Mouse (Mus musculus) natural killer cell, adult 2 months (primary cell): ENCODE measurements around the gene Dapk2.
"Not testable (repeated sequence)": the region's sequence is repeated elsewhere in the genome, so short reads cannot be mapped to it uniquely, and the experiment has no call there.

Source experiments
- DNase-seq, 2 experiments: peaks; one replicate each; pipeline ENCODE4 v3.0.0; 2022; ENCODE audit warnings: low spot score in 2 of 2

Dapk2 gene

GRCm38 (mm10) chr9:66274657-66275056, 116.6 kb downstream of the Dapk2 start:
- no peak for DNase-seq

DNA sequence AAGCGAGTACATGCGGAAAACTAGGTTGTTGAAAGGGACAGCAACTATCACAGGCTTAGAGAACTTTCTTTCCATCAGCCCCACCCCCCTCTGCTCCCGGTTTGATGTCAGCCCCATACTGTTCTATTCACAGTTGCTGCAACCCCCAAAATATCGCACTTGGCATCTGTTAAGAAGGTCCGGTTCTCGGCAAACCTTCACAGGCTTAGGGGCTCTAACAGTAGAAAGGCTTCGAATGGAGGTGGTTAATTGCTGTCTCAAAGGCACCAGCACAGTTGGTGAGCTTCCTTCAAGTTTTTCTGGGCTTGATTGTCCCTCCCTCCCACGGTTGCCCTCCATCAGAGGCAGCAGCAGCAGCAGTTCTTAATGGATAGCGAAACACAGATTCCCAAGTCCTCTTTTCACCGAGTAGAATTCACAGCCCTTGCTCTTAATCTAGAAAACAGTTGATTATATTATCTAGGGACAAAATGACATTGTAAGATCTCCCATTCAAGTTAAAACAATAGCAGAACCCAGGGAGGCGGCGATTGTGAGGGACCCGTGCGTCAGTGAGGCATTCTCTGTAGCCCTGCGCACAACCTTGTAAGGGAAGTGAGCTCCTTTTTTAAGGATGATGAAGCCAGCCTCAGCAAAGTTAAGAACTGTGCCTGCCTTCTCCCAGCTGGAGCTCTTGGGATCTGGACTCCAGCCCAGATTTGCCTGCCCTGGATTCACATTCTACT, 117.4 kb downstream of the Dapk2 start:
- no peak for DNase-seq

DNA sequence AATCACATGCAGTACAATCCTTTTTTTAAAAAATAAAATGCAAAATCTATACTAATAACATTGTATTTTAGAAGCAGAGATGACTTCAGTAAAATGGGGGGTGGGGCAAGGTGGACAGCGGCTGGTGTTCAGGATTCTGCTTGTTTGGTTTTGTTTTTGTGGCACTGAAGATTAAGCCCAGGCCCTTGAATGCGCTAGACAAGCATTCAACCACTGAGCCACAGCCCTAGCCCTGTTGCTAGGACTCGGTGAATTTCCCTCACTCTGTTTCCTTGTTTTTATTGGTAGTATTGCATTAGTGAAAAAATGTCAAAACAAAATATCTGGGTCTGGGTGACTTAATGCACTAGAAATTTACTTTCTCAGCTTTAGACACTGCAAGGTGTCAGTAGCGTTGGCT, 118.0 kb downstream of the Dapk2 start:
- DNase-seq, result no peak

DNA sequence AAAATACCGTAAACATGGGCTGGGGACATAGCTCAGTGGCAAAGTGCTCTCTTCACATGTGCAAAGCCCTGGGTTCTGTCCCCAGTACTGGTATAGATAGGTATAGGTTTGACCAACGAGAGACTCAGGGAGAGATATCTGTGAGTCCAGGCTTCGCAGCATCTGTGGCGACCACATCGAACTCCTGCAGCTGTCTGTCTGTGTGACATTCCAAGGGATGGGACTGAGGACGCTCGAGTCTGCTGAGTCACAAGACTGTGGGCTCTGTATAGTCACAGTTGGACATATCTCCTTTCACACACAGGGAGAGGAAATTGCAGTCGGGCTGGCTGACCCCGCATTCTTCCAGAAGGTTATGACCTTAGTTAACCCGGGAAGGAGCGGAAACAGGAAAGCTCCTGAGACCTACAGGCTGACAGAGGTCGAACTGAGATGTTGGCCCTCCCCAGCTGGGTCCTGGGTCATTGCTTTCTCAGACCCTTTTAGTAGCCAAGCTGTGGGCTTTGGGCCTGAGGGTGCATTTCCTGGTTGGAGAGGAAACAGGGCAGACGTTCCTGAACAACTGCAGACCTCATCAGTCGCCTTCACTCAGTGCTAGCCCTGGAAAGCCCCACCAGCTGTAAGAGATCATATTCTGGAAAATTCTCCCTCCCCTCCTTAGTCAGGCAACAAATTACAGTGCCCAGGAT, 118.8 kb downstream of the Dapk2 start:
- no peak for DNase-seq

DNA sequence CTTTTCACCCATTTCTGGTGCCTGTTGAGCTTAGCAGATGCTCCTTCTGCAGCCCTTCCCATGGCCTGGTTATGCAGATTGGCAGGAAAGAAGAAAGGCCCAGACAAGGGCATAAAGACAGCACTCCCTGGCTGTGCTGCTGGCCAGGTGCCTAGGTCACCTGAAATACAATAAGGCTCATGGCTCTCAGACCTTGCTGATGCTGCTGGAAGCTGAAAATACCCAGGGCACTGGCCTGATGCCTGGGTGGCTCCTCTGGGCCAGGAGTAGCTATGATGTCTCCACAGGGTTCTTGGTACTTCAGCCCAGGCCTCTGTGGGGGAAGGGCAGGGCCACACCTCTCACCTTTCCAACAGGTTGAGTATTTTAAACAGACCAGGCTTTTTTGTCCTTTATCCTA, 121.6 kb downstream of the Dapk2 start:
- DNase-seq, result no peak

DNA sequence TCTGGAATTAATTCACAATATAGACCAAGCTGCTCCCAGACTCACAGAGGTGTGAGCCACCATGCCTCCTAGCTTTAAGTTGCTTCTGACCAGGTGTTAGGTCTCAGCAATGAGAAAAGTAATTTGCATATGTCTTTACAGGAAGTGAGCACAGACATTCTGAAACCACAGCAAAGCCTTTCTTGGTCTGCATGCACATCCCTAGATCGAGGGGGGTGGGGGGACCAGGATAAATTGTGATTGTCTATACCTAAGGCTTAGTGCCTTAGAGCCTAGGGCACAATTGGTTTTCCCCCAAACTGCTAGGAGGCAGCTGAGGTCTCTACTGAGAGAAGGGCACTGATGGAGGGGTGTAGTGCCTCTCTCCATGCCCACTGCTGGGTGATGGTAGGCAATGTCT, 122.5 kb downstream of the Dapk2 start:
- peak; percentile 79 to 82 for DNase-seq

GRCm38 (mm10) chr9:66281501-66281951, 123.5 kb downstream of the Dapk2 start:
- peak; percentile 88 to 90 for DNase-seq

- DNase-seq, result no peak
These were observed 124.6 kb downstream of the Dapk2 start for GRCm38 (mm10) chr9:66282582-66282981.

GRCm38 (mm10) chr9:66283565-66284203, 125.7 kb downstream of the Dapk2 start:
- DNase-seq, result peak; percentile 63 to 74

GRCm38 (mm10) chr9:66285241-66285640, 127.2 kb downstream of the Dapk2 start:
- not testable (repeated sequence) for DNase-seq

DNA sequence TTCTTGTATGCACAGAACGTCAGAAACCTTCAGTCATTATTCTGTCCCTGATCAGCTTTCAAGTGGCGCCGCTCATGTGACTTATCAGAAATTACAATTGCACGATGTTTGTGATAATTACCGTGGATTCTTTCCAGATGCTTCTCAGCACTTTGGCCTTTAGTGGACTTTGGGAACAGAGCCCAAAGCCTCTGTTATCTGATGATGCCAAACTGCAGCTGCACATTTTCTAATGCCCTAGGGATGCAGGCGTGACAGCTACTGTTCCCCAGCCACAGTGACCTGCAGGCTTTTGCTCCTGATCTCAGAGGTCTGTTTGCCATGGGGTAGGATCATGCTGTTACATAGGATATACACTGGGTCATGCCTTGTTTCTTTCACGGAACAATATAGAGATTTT, 127.9 kb downstream of the Dapk2 start:
- no peak for DNase-seq

DNA sequence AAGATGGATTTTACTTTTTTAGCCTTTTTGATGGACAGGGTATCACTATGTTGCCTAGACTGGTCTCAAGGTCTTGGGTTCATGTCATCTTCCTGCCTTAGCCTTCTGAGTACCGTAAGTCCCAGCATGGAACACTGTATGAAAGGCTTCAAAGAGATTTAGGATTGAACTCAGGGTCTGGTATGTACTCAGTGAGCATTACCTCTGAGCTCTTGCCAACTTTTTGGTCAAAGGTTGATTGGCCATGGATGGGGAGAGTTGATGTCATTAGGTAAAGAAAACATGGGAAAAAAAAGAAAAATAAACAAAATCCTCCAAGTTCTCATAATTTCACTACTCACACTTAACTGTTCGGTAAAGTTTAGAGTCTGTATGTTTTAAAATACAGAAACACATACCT, 132.7 kb downstream of the Dapk2 start:
- DNase-seq, result no peak

DNA sequence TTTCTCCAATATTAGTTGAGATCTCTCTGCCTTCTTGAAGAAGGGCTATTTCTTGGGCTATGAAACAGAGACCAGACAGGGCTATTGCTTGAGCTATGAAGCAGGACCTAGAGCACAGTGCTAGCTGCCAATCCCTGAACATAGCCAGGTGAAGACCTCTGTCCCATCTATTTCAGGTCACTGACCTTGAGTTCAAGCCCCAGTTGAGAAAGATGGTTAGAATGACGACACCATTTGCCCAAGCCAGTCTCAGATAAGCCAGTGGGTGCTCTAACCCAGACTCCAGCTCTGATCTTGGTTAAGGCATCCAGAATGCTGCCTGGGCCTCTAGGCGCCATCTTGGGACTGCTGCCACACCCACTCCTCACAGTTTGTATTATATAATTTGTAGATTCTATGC, 135.3 kb downstream of the Dapk2 start:
- DNase-seq, result no peak

DNA sequence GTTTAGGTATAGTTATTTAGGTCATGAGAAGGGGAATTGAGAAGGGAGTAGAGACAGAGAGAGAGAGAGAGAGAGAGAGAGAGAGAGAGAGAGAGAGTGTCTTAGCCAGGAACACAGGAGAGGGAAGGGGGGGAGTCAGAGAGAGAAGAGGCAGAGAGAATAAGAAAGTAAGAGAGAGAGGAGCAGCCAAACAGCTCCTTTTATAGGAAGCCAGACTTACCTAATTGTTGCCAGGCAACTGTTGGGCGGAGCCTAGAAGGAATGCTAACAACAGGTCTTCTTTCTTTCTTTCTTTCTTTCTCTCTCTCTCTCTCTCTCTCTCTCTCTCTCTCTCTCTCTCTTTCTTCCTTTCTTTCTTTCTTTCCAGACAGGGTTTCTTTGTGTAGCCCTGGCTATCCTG, 136.2 kb downstream of the Dapk2 start:
- DNase-seq, result no peak

DNA sequence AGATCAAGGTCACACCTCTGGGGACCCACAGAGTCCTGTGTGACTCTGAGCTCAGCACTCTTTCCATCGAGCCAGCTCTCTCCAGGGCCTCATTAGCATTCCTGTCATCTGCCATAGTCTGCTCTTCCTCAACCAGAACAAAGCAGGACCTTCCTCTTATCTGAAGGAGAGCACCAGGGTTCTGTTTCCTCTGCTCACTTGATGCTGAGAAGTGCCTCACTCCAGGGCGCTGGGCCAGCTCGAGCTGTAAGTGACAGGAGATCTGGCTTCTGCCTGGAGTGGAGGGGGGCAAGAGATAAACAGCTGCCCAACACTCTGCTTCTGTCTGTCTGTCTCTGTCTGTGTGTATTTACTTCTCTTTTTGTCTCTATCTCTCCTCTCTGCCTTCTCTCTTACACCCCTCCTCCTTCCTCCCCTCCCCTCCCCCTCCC, 137.0 kb downstream of the Dapk2 start:
- DNase-seq, result no peak

DNA sequence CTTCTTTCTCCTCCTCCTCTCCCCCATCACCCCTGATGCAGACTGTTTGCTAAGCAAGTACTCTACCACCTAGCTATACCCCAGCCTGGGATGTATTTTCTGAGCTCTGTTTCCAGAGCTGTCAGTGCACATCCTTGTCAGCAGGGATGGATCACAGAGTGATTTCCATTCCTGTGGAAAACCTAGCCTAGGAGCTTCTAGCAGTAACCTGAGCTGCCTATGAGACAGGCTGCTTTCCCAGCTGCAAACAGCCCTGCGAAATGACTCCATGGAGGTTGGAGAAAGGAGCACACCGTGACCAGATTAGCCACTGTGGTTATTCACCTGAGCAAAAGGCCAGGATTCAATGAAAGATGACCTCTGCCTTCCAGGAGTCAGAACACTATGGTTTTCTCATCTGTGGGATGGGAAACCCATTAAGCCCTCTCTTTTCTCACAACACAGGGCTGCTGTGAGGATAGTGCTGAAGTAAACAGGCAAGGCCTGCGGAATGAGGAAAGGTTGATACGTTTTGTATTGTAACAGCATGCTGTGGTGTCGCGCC, 137.6 kb downstream of the Dapk2 start:
- no peak for DNase-seq

DNA sequence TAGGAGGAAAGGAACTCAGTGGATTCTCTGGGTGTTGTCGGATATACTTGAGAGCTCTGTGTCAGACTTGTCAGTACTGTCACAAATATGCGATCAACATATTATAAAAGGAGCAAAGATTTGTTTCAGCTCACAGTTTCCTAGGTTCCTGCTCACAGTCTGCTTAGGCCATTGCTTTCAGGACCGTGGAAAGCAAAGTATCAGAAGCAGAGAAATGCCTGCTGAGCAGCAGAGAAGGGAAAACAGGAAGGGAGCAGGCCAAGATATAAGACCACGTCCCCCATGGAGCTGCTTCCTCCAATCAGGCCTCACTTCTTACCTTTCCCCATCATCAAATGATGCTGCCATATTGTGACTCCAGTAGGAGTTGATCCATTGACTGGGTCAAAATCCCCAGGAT, 140.8 kb downstream of the Dapk2 start:
- no peak for DNase-seq

DNA sequence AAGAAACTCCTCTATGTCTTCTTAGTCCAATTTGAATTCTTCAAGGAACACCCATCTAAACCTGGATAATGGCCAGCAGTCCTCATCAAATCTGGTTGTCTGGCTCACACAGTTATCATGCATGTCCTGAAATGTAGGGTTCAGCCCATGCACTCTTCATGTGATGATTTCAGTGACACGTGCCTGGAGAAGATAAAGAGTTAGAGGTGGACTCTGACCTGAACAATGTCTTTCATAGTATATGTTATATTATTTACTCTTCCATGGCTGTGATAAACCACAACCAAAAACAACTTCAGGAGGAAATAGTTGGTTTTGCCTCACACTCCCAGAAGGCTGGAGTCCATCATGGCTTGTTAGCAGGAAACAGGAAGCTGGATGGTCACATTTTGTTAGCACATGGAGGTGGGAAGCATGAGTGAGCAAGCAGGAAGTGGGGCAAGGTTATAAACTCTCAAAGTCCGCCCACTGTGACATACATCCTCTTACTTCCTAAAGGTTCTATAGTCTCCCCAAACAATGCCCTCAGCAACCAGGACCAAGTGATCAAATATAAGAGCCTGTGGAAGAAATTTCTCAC, 142.5 kb downstream of the Dapk2 start:
- no peak for DNase-seq

DNA sequence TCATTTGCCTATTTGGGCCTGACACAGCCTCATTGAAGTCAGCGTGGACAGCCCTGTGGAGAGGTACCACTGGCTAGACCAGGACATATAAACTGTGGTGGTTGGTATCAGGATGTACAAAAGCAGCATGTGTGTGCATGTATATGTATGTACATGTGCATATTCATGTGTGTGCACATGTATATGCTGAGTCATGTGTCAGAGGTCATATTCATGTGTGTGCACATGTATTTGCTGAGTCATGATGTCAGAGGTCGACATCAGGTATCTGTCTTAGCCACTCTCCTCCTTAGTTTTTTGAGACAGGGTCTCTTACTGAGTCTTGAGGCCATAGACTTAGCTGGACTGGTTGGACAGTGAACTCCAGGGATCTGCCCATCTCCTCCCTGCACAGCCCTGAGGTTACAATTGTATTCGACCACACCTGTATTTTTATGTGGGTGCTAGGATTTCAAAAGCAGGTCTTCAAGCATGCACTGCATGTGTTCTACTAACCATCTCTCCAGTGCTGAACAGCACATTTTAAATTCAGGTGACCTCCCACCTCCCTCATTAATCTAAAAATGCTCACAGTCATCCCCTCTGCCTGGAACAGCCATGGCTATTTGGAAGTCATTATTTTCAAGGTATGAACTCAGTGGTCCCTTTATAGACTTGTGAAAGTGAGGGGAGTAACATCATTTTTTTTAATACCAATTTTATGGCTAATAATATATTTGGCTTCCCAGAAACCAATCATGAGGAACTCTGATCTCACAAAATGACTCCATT, 146.5 kb downstream of the Dapk2 start:
- DNase-seq, result no peak

GRCm38 (mm10) chr9:66305121-66306112, 147.4 kb downstream of the Dapk2 start:
- peak; percentile 47 to 52 for DNase-seq
